Mouse (Mus musculus) stomach, adult 2 months (tissue): ENCODE measurements around the gene Tmc6. TPM values are rescaled to one million over a fixed set of nuclear protein-coding genes. Genes with fewer than 3 reads are reported as not detected.

ENCODE experiments used
- polyA plus RNA-seq: library from polyadenylated mRNA; depleted of rRNA; stranded (reverse); fragments of >200 nt; gene quantifications from 2 replicates; pipeline ENCODE4 v1.2.3, GENCODE M21; 2012; rRNA removed

The Tmc6 gene
- 45.9 and 47.9 TPM in 2 replicates for polyA plus RNA-seq

GRCm38 (mm10) chr11:117781993-117782704, at the start of gene Tmc6, which contains the start of gene Tmc8:
Gene Tmc6, minus strand, starts transcription at chr11:117782198.
Gene Tmc8, plus strand, starts transcription at chr11:117782076.

GRCm38 (mm10) chr11:117825333-117826101, 43.5 kb upstream of the Tmc6 start, which contains the start of the genes Afmid and Tk1:
Gene Afmid, plus strand, starts transcription at chr11:117825924.
Gene Tk1, minus strand, starts transcription at chr11:117826092.

DNA sequence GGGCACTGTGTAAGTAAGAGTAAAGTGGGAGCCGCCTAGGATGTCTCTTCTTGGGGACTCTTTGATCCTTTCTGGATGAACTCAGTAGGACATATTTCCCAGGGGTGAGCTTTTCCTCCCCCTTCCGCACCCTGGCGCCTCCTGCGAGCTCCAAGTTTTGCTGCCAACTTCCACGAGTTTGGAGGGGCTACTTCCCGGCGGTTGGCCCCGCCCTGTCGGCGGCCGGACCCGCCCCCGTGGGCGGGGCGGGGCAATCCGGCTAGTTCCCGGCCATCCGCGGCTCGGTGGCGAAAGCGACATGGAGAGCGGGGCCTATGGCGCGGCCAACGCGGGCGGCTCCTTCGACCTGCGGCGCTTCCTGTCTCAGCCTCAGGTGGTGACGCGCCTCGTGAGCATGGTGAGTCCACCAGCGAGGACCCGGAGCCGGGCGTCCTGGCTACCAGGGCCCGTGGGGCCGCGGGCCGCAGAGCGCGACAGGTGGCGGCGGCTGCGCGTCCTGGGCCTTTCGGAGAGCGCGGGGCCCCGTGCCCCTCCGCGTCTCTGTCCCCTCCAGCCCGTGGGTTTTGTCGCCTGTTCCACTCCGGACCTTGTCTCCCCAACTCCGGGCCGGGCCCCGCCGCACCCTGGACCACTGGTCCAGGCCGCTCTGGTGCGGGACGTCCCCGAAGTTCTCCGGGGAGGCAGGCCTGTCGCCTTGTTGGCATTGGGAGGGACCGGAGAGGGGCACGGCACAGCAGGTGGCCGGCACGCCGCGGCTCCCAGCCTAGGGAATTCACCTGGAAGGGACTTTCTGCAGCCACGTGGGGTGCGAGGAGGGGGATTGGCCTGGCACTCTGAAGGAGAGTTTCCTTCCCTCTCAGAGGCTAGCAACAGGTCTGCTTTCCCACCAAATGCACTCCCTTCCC, 27.7 kb upstream of the Tmc6 start, which contains the start of the genes Gm20708 and Syngr2:
Gene Gm20708 (plus strand): TSS at position 262 of the 905 bp plus-strand sequence.
Gene Syngr2 (plus strand): TSS at position 262 of the 905 bp plus-strand sequence.

GRCm38 (mm10) chr11:117797511-117798159, 15.6 kb upstream of the Tmc6 start, which contains the start of gene 6030468B19Rik:
Gene 6030468B19Rik, plus strand, starts transcription at chr11:117797660.

Other genes with a start within 250 kb of the Tmc6 start
- gene Tnrc6c, start 127.9 kb downstream of the Tmc6 start, polyA plus RNA-seq = 5.4 and 5.7 TPM in 2 replicates
- gene Tmc8, start 122 bp downstream of the Tmc6 start, polyA plus RNA-seq = 19.4 and 24.3 TPM in 2 replicates
- not detected in 2 replicates for gene 6030468B19Rik, start 15.5 kb upstream of the Tmc6 start, polyA plus RNA-seq
- 0.10 TPM in 1 of 2 replicates, not detected in the other for gene Gm20708, start 27.5 kb upstream of the Tmc6 start, polyA plus RNA-seq
- 232 and 306 TPM in 2 replicates for gene Syngr2, start 27.5 kb upstream of the Tmc6 start, polyA plus RNA-seq
- 5.8 and 8.6 TPM in 2 replicates for gene Afmid, start 43.7 kb upstream of the Tmc6 start, polyA plus RNA-seq
- gene Tk1, start 43.9 kb upstream of the Tmc6 start, polyA plus RNA-seq = 18.9 and 24.2 TPM in 2 replicates
- 5.2 and 7.1 TPM in 2 replicates for gene Birc5, start 67.1 kb upstream of the Tmc6 start, polyA plus RNA-seq
- not detected in 2 replicates for gene Tmem235, start 78.6 kb upstream of the Tmc6 start, polyA plus RNA-seq
- gene Tha1, start 91.3 kb upstream of the Tmc6 start, polyA plus RNA-seq = 8.2 and 12.3 TPM in 2 replicates
- 23.7 and 36.0 TPM in 2 replicates for gene Socs3, start 187.8 kb upstream of the Tmc6 start, polyA plus RNA-seq
- gene Pgs1, start 204.1 kb upstream of the Tmc6 start, polyA plus RNA-seq = 27.7 and 42.9 TPM in 2 replicates